Mouse (Mus musculus) heart, postnatal 0 days (tissue): ENCODE results near the gene Vapa.

Experiments used
- CTCF ChIP-seq: IDR thresholded peaks from 2 replicates; pipeline ENCODE4 v1.5.1; 2016; ENCODE audit warnings: antibody characterized with exemption, control low read depth, low read depth
- EP300 ChIP-seq: IDR thresholded peaks from 2 replicates; pipeline ENCODE4 v1.6.1; 2016; ENCODE audit warnings: antibody characterized with exemption, low read depth

DNA sequence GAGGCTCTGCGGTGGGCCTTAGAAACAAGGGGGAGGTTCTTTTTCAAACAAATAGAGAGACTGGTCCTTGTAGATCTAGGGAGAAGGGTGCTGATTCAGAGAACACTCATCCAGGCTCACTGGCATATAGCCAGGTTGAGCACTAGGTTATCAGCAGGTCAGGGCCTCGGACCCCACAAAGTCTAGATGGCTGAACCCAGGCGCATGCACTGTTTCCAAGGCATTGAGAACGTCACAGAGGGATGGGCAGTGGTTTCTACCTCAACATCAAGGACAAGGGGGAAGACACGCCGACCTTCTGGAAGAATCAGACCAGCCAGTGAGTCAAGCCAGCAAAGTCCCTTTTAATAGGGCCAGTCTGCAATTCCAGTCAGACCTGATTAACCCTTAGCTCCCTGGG, 33.9 kb upstream of the Vapa start:
- no peak for TF ChIP-seq EP300
- no peak for TF ChIP-seq CTCF
